Mouse (Mus musculus) midbrain, embryonic 14.5 days (tissue): ENCODE results near the gene Brd9. TPM values are rescaled to one million over a fixed set of nuclear protein-coding genes. Genes with fewer than 3 reads are reported as not detected.

Experiments used
- ATAC-seq: fragments of 200-750 bp; cut with Nextera tagmentation; 2 replicates; pipeline ENCODE4 v1.8.0; 2017; ENCODE audit warnings: moderate number of reproducible peaks, moderate library complexity; ENCODE audit not compliant: low FRiP score, low TSS enrichment
- DNase-seq: peaks from one replicate; pipeline ENCODE4 v3.0.0-alpha.2; 2015
- H3K27ac ChIP-seq: fragments of 300-500 bp; sonication (generic); replicated peaks from 2 replicates; pipeline ENCODE4 v1.5.1; 2014; ENCODE audit warnings: mild to moderate bottlenecking, low read depth, low read length, moderate library complexity
- H3K27me3 ChIP-seq: fragments of 300-500 bp; sonication (generic); 2 replicates; pipeline ENCODE4 v1.6.1; 2014; ENCODE audit warnings: low read length, control low read depth, mixed read lengths; ENCODE audit not compliant: control insufficient read depth, insufficient read depth
- H3K36me3 ChIP-seq: fragments of 300-500 bp; sonication (generic); 2 replicates; pipeline ENCODE4 v1.6.1; 2014; ENCODE audit warnings: low read length, control low read depth; ENCODE audit not compliant: control insufficient read depth, insufficient read depth
- H3K4me1 ChIP-seq: fragments of 300-500 bp; sonication (generic); 2 replicates; pipeline ENCODE4 v1.6.1; 2014; ENCODE audit warnings: mild to moderate bottlenecking, antibody characterized with exemption, low read length, control low read depth; ENCODE audit not compliant: control insufficient read depth, insufficient read depth
- H3K4me2 ChIP-seq: fragments of 300-500 bp; sonication (generic); 2 replicates; pipeline ENCODE4 v1.6.1; 2014; ENCODE audit warnings: mild to moderate bottlenecking, low read length, moderate library complexity
- H3K4me3 ChIP-seq: fragments of 300-500 bp; sonication (generic); replicated peaks from 2 replicates; pipeline ENCODE4 v1.5.1; 2014; ENCODE audit warnings: low read depth, low read length
- H3K9ac ChIP-seq: fragments of 300-500 bp; sonication (generic); replicated peaks from 2 replicates; pipeline ENCODE4 v1.6.1; 2014; ENCODE audit warnings: mild to moderate bottlenecking, low read length, moderate library complexity
- H3K9me3 ChIP-seq: fragments of 300-500 bp; sonication (generic); 2 replicates; pipeline ENCODE4 v1.6.1; 2016; ENCODE audit warnings: low read length, control low read depth, mixed read lengths; ENCODE audit not compliant: control insufficient read depth
- WGBS: fragments of 180-500 bp; shearing (Covaris S2); extraction: QIAGEN DNeasy Blood & Tissue Kit; methylation state at CpG from one replicate; pipeline ENCODE4 v1.1.7; 2014; 5-methylcytosine and 5-hydroxymethylcytosine counted together
- polyA plus RNA-seq: library from polyadenylated mRNA; unstranded; fragments of >200 nt; fragmentation: Nextera tagmentation; extraction: Ambion mirVana; gene quantifications from 2 replicates; pipeline ENCODE4 v1.2.1, GENCODE M21; 2014

Brd9 gene
- 86.8 and 93.4 TPM in 2 replicates for polyA plus RNA-seq

- Histone ChIP-seq H3K4me2 (peak within 1 kb of the TSS; percentile 86), H3K27ac (peak within 1 kb of the TSS; percentile 89), H3K36me3 (peaks cover 32% of the 10 kb centered on the region), H3K9ac (peak within 1 kb of the TSS; percentile 74), H3K27me3 (no peaks in the 10 kb centered on the region), H3K9me3 (no peaks in the 10 kb centered on the region), H3K4me1 (peaks cover 8% of the 10 kb centered on the region; the same call in 1 of the 2 replicates), H3K4me3 (peak within 1 kb of the TSS; percentile 74)
- ATAC-seq (peak; percentile 98), DNase-seq (peak; percentile 96)
- WGBS: under 1% methylated on average over 82 of the region's 82 CpGs
Measured at GRCm38 (mm10) chr13:73937321-73938176, at the start of gene Brd9, which contains the start of gene Trip13. Brd9 (plus strand) TSS chr13:73937811. Trip13 (minus strand) TSS chr13:73937784.

DNA sequence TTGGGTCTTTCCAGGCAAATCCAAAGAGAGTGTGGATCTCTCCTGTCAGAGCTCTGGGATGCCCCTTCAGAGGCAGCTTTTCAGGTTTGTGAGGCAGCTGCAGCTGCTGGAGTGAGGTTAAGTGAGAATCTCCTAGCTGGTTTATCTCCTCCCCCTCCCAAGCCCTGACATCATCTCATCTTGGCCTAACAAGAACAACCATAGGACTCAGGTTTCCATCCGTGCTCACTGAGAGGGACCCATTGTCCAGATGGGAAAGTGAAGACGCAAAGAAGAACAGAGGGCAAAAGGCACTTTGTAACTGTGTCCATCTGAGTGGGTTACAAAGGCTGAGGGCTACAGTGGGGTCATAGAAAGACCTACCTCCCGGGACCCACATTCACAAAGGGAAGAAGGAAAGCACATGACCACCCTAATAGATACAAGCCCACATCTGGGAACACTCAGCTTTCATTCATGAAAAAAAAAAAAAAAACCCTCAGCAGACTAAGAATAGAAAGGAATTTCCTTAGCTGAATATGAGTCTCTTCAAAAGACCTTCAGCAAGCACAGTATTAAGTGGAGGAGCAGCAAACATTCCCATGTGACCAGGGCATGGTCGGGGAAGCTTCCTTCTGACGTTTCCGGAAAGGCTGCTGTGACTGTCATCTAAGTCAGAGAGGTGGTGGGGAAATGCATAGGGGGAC, 45.0 kb upstream of the Brd9 start:
- no peak overlapping the region for H3K9ac ChIP-seq
- no peak overlapping the region for H3K4me3 ChIP-seq
- no peaks in the 10 kb centered on the region for H3K4me1 ChIP-seq
- ATAC-seq (no peak), DNase-seq (no peak)
- no peaks in the 10 kb centered on the region for H3K27me3 ChIP-seq
- H3K36me3 ChIP-seq: no peaks in the 10 kb centered on the region
- H3K4me2 ChIP-seq: no peak overlapping the region
- no peak overlapping the region for H3K27ac ChIP-seq
- 69% methylated on average over 6 of the region's 6 CpGs for WGBS
- no peaks in the 10 kb centered on the region for H3K9me3 ChIP-seq

GRCm38 (mm10) chr13:73897561-73897960, 40.0 kb upstream of the Brd9 start:
- no peaks in the 10 kb centered on the region for H3K36me3 ChIP-seq
- DNase-seq (no peak), ATAC-seq (no peak)
- no peaks in the 10 kb centered on the region for H3K27me3 ChIP-seq
- H3K4me2 ChIP-seq: no peak overlapping the region
- H3K4me3 ChIP-seq: no peak overlapping the region
- H3K9me3 ChIP-seq: no peaks in the 10 kb centered on the region
- no peaks in the 10 kb centered on the region for H3K4me1 ChIP-seq
- WGBS: 90% methylated on average over 3 of the region's 3 CpGs
- H3K9ac ChIP-seq: no peak overlapping the region
- no peak overlapping the region for H3K27ac ChIP-seq

DNA sequence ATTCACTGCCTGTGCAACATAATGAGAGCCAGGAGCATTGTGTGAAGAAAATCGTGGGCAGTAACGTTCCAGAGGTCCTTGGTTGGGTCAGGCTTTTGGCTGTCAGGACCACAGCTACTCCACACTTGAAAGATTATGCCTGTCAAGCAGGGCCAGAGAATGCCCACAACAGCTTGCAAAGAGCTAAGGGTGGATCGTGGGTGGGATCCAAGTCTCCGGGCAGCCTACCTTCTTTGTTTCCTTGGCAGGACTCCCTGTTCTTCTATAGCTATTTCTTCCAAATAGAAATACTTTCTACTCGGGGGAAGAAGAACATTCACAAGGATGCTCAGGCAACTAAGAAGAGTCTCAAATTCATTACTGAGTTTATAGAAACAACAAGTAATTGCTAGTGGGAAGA, 30.5 kb upstream of the Brd9 start:
- Histone ChIP-seq H3K4me3 (no peak overlapping the region), H3K27me3 (no peaks in the 10 kb centered on the region), H3K27ac (no peak overlapping the region), H3K9ac (no peak overlapping the region), H3K9me3 (no peaks in the 10 kb centered on the region), H3K36me3 (no peaks in the 10 kb centered on the region), H3K4me2 (no peak overlapping the region), H3K4me1 (no peaks in the 10 kb centered on the region)
- no peak for DNase-seq
- WGBS: 86% methylated on average over 5 of the region's 5 CpGs
- no peak for ATAC-seq

DNA sequence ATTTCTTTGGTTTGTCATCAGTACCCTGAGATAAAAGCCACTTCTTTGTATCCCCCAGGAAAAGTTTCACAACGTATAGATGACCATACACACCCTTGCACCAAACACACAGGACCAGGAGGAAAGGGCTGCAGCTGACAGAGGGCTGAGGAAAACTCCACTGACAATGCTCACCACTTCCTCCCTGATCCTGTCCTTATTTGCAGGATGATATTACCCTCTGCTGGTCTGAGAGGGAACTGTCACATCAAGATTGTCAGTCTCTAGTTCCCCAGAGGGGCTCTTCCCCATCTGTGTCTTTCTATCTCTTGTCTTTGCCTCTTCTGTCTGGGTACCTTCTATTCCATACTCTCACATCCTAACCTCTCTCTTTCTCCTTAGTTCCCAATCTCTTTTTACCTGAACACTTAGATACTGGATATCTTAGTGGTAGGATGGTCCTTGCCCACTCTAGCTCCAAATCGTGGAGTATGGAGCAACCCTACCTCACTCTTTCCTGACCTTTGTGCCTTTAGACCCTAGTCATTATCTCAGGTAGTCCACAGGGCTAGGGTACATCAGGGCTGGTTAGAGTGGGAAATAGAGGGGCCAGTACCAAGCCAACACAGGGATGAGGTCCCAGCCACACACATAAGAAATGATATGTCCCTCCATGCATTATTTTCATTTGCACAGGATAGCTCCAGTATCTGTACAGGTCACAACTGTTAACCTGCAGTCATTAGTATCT, 29.8 kb upstream of the Brd9 start:
- DNase-seq: peak; percentile 83
- Histone ChIP-seq H3K4me1 (no peaks in the 10 kb centered on the region), H3K9ac (no peak overlapping the region), H3K27me3 (no peaks in the 10 kb centered on the region), H3K27ac (no peak overlapping the region), H3K4me2 (no peak overlapping the region), H3K36me3 (peaks cover 3% of the 10 kb centered on the region; the same call in 1 of the 2 replicates), H3K9me3 (no peaks in the 10 kb centered on the region), H3K4me3 (no peak overlapping the region)
- WGBS: 63% methylated on average over 2 of the region's 2 CpGs
- peak; percentile 80 for ATAC-seq

DNA sequence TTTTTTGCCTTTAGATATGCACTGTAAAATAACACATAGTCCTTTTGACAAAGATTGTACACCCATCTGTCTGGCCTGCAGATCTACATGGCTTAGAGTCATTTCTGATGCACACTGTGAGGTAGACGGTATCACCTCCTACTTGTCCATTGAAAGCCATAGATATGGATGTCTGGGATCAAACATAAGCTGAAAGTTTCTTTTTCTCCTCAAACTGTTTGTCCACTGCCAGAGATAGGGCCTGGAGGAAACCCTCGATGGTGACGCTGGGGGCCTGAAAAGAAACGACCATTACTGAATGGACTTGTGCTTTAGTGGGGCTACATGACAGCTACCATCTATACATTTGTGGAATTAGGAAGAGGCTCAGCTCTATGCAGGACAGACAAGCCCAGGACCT, 24.5 kb upstream of the Brd9 start:
- no peak overlapping the region for H3K4me2 ChIP-seq
- no peak overlapping the region for H3K9ac ChIP-seq
- no peaks in the 10 kb centered on the region for H3K9me3 ChIP-seq
- H3K36me3 ChIP-seq: peaks cover 37% of the 10 kb centered on the region
- H3K4me1 ChIP-seq: no peaks in the 10 kb centered on the region
- no peak for ATAC-seq
- H3K27ac ChIP-seq: no peak overlapping the region
- no peak for DNase-seq
- no peaks in the 10 kb centered on the region for H3K27me3 ChIP-seq
- H3K4me3 ChIP-seq: no peak overlapping the region
- WGBS: 93% methylated on average over 4 of the region's 4 CpGs

DNA sequence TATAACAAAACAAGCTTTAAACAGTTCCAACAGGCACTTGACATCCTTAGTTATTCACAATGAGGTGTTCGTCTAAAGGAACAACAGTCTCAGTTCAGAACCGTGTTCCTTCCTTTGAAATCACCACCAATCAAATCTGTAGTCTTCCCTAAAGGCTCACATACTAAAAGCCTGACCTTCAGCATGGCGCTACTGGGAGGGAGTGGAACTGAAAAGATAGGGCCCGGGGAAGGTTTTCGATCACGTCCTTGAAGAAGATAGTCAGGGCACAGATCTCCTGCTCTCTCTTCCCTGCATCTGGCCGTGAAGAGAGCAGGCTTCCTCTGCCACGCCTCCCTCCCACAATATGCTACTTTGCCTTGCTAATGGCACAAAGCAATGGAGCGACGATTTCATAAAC, 5.4 kb upstream of the Brd9 start:
- DNase-seq (no peak), ATAC-seq (no peak)
- no peak overlapping the region for H3K4me2 ChIP-seq
- H3K4me1 ChIP-seq: 0 out of 2 replicates have a peak, but pooled peaks cover 2% of the 10 kb centered on the region
- H3K27me3 ChIP-seq: no peaks in the 10 kb centered on the region
- H3K4me3 ChIP-seq: no peak overlapping the region
- H3K36me3 ChIP-seq: peaks cover 29% of the 10 kb centered on the region
- H3K9ac ChIP-seq: no peak overlapping the region
- WGBS: 89% methylated on average over 10 of the region's 10 CpGs
- no peak overlapping the region for H3K27ac ChIP-seq
- no peaks in the 10 kb centered on the region for H3K9me3 ChIP-seq

DNA sequence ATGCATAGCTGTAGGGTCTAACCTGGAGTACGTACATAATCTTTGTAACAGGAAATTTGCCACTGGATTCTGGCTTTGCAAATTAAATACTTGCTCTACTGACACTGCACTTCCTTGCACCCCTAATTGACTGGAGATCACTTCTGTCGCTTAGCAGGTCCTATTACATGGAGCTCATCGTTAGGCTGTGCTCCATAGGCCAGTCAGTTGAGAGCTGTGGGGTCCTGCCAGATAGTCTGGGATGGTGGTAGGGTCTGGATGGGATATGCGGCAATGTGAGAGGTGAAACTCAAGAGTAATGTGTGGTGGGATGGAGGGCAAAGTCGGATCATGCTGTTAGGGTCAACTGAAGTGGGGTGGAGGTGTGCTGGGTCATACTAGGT, 682 bp upstream of the Brd9 start:
- peak; percentile 16; the same call in 1 of the 2 replicates for ATAC-seq
- peak overlapping the region; percentile 86 for H3K4me2 ChIP-seq
- H3K4me1 ChIP-seq: peaks cover 8% of the 10 kb centered on the region; the same call in 1 of the 2 replicates
- no peak for DNase-seq
- WGBS: 16% methylated on average over 5 of the region's 5 CpGs
- H3K27me3 ChIP-seq: no peaks in the 10 kb centered on the region
- peak overlapping the region; percentile 74 for H3K9ac ChIP-seq
- H3K27ac ChIP-seq: no peak overlapping the region
- H3K9me3 ChIP-seq: no peaks in the 10 kb centered on the region
- peaks cover 29% of the 10 kb centered on the region for H3K36me3 ChIP-seq
- H3K4me3 ChIP-seq: peak overlapping the region; percentile 74
